Mouse (Mus musculus) forebrain, embryonic 13.5 days (tissue): ENCODE results near the gene Lpin3. TPM values are rescaled to one million over a fixed set of nuclear protein-coding genes. Genes with fewer than 3 reads are reported as not detected.

Experiments
- ATAC-seq: fragments of 200-750 bp; cut with Nextera tagmentation; 2 replicates; pipeline ENCODE4 v1.8.0; 2017
- H3K27ac ChIP-seq: fragments of 300-500 bp; sonication (generic); 2 replicates; pipeline ENCODE4 v1.5.1; 2015; ENCODE audit warnings: inconsistent platforms, mild to moderate bottlenecking, moderate library complexity
- H3K27me3 ChIP-seq: fragments of 300-500 bp; sonication (generic); 2 replicates; pipeline ENCODE4 v1.6.1; 2015; ENCODE audit warnings: mild to moderate bottlenecking, inconsistent platforms
- H3K36me3 ChIP-seq: fragments of 300-500 bp; sonication (generic); 2 replicates; pipeline ENCODE4 v1.6.1; 2015; ENCODE audit warnings: mild to moderate bottlenecking, inconsistent platforms; ENCODE audit not compliant: poor library complexity, severe bottlenecking
- H3K4me1 ChIP-seq: fragments of 300-500 bp; sonication (generic); 2 replicates; pipeline ENCODE4 v1.6.1; 2015; ENCODE audit warnings: inconsistent platforms
- H3K4me2 ChIP-seq: fragments of 300-500 bp; sonication (generic); 2 replicates; pipeline ENCODE4 v1.6.1; 2015; ENCODE audit warnings: inconsistent platforms, mild to moderate bottlenecking, moderate library complexity
- H3K4me3 ChIP-seq: fragments of 300-500 bp; sonication (generic); 2 replicates; pipeline ENCODE4 v1.5.1; 2015; ENCODE audit warnings: mild to moderate bottlenecking, inconsistent platforms
- H3K9ac ChIP-seq: fragments of 300-500 bp; sonication (generic); 2 replicates; pipeline ENCODE4 v1.6.1; 2015; ENCODE audit warnings: mild to moderate bottlenecking, inconsistent platforms
- H3K9me3 ChIP-seq: fragments of 300-500 bp; sonication (generic); replicated peaks from 2 replicates; pipeline ENCODE4 v1.6.1; 2016; ENCODE audit warnings: inconsistent platforms
- WGBS: fragments of 180-500 bp; shearing (Covaris S2); methylation state at CpG from one replicate; pipeline ENCODE4 v1.1.7; 2015; 5-methylcytosine and 5-hydroxymethylcytosine counted together
- polyA plus RNA-seq: library from polyadenylated mRNA; unstranded; fragments of >200 nt; fragmentation: Nextera tagmentation; extraction: Ambion mirVana; gene quantifications from 2 replicates; pipeline ENCODE4 v1.2.1, GENCODE M21; 2015

The Lpin3 gene
- polyA plus RNA-seq: 0.06 and 0.21 TPM in 2 replicates

DNA sequence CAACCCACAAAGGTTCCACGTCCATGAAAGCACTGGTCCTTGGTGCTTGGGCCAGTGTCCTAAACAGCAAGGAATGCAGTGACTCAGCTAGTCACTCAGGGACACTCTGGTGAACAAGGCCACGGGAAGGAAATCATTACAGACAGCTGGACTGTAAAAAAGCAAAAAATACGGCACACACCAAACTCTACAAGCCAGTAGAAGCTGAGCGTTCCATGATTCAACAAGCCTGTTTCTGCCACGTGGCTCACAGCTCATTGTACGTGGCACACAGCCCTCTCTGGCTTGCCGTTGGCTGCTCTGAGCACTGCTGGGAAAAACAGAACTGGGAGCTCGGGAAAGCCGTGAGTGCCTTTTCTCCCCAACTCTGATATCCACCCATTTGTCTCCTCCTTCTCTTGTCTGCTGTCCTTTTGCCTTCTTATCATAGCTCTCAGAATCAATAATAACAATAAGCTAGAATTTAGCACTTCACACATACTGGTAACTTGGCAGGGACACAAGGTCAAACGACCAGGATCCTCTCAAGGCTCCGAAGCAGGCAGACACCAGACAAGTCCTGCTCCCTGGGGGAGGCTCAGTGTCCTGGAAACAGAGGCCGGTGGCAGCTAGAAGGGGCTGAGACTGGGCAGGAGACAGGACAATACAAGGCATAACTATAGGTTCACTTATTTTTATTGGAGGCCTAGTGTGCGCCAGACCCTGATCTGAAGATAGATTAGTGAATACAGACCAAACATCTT is at the start of gene Lpin3:
Gene Lpin3 (plus strand): TSS at position 218 of the 743 bp plus-strand sequence.
- 78% methylated on average over 13 of the region's 13 CpGs for WGBS
- H3K9me3 ChIP-seq: 0 out of 2 replicates have a peak, but pooled peaks cover 4% of the 10 kb centered on the region

DNA sequence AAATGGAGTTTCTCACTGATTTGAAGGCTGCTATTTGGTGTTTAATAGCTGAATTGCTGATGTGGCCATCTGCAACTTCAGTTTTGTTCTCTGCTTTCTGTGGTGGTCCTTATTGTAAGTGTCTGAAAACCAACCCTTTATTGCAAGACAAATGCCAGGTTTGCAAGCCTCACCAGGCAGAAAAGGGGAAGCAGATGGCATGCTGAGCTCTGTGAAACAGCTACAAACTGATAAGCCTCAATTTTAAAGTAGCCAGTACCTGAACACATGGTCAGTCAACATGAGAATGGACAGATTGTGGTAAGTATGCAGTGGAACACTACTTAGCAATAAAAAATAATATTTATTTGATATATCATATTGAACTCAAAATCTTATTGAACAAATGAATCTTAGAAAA is 39.6 kb upstream of the Lpin3 start:
- H3K27me3 ChIP-seq: no peaks in the 10 kb centered on the region
- H3K4me1 ChIP-seq: 0 out of 2 replicates have a peak, but pooled peaks cover 2% of the 10 kb centered on the region
- H3K4me3 ChIP-seq: no peak overlapping the region
- H3K27ac ChIP-seq: peak overlapping the region; percentile 36
- H3K36me3 ChIP-seq: no peaks in the 10 kb centered on the region
- H3K4me2 ChIP-seq: no peak overlapping the region
- no peak overlapping the region for H3K9ac ChIP-seq
- no peak for ATAC-seq
- no peaks in the 10 kb centered on the region for H3K9me3 ChIP-seq

More for the DNA sequence above, at the start of gene Lpin3:
- H3K4me2 ChIP-seq: no peak within 1 kb of the TSS
- H3K9ac ChIP-seq: no peak within 1 kb of the TSS
- H3K27me3 ChIP-seq: no peaks in the 10 kb centered on the region
- H3K4me1 ChIP-seq: no peaks in the 10 kb centered on the region
- ATAC-seq: no peak
- H3K4me3 ChIP-seq: no peak within 1 kb of the TSS
- H3K36me3 ChIP-seq: no peaks in the 10 kb centered on the region
- H3K27ac ChIP-seq: no peak within 1 kb of the TSS

DNA sequence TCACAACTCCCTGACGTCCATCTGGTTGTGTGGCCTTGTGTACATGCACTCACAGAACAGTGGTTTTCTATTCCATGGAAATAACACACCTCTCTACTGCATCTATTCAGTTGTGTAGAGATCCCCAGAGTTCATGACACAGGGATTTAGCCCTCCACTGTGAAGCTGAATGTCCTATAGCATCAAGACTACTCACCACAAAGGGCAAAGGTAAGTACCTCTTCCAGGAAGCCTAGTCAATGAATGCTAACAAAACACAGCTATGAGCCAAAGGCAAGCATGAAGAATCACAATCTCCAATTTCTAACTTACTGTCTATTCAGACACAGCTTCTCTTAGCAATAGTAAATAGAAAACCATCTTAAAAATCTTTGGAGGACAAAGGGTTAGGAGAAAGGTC is 32.8 kb upstream of the Lpin3 start:
- ATAC-seq: no peak
- Histone ChIP-seq H3K4me1 (0 out of 2 replicates have a peak, but pooled peaks cover 2% of the 10 kb centered on the region), H3K4me3 (no peak overlapping the region), H3K4me2 (no peak overlapping the region), H3K27me3 (no peaks in the 10 kb centered on the region), H3K36me3 (no peaks in the 10 kb centered on the region), H3K9me3 (no peaks in the 10 kb centered on the region), H3K9ac (no peak overlapping the region), H3K27ac (no peak overlapping the region)
- WGBS: 71% methylated on average over 1 of the region's 1 CpGs

DNA sequence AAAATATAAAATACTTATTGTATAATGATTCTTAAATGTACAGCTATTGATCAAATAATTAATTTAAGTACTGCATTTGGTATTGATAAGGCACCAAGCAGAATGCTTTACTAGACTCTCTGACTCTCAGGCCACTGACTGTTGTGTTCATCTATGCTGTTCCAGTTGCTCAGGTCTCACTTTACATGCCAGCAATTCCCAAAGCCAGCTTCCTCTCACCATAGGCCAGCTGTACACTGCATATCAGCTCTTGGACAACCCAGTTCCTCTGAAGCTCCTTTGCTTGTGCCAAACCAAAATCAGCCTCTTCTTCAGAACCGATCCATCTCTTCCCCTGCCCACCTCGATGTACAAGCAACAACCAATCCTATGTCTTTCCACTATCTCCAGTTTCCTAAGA is 32.3 kb upstream of the Lpin3 start:
- H3K4me3 ChIP-seq: no peak overlapping the region
- H3K36me3 ChIP-seq: no peaks in the 10 kb centered on the region
- no peak for ATAC-seq
- no peaks in the 10 kb centered on the region for H3K9me3 ChIP-seq
- H3K27ac ChIP-seq: no peak overlapping the region
- H3K4me2 ChIP-seq: no peak overlapping the region
- no peaks in the 10 kb centered on the region for H3K27me3 ChIP-seq
- no peak overlapping the region for H3K9ac ChIP-seq
- 0 out of 2 replicates have a peak, but pooled peaks cover 2% of the 10 kb centered on the region for H3K4me1 ChIP-seq
- WGBS: 92% methylated on average over 2 of the region's 2 CpGs

DNA sequence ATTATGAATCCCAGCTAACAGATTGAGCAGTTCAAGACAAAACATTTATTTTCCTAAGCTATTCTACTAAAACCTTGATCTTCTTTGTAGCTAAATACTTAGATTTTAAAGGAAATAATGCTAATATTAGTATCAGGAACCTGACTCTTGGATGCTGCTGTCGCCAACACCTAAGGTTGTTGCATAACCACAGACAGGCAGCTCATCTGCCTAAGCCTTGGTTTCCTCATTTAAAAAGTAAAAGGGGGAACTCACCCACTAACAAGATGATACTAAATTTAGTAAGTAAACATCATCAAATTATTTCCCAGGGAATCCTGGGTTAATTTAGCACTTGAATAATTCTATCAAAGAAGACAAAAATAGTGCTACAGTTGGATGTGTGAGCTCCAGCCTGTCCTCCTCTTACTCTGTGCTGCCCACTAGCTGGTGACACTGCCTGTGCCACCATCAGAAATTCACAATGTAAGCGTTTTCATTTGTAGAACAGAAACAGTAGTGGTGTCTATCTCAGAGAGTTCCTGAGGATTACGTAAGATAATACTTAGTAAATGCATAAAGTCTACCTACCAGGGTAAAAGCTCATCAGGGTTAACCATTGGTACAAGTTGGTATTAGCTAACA is 30.7 kb upstream of the Lpin3 start:
- Histone ChIP-seq H3K4me2 (no peak overlapping the region), H3K9me3 (no peaks in the 10 kb centered on the region), H3K36me3 (no peaks in the 10 kb centered on the region), H3K27me3 (no peaks in the 10 kb centered on the region), H3K4me1 (0 out of 2 replicates have a peak, but pooled peaks cover 2% of the 10 kb centered on the region), H3K9ac (no peak overlapping the region), H3K4me3 (no peak overlapping the region), H3K27ac (no peak overlapping the region)
- ATAC-seq: no peak
- 80% methylated on average over 3 of the region's 3 CpGs for WGBS

DNA sequence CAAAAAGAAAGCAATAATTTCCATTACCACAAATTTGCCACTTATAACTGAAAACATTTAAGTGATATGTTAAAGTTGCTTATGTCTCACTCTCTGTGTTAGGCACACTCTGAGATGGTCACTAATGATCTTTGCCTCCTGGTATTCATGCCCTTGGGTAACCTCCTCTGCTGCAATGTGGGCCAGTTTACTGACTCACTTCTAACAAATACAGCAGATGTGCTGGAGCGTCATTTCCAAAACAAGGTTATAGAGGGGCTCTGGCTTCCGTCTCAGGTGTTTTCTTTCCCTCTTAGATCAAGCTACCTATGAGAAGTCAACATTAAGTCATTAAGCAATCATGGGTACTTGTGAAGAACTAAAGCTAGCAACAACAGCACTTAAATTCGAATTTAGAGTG is 30.1 kb upstream of the Lpin3 start:
- Histone ChIP-seq H3K9ac (no peak overlapping the region), H3K36me3 (no peaks in the 10 kb centered on the region), H3K4me1 (no peaks in the 10 kb centered on the region), H3K27ac (no peak overlapping the region), H3K4me3 (no peak overlapping the region), H3K27me3 (no peaks in the 10 kb centered on the region), H3K4me2 (no peak overlapping the region), H3K9me3 (no peaks in the 10 kb centered on the region)
- ATAC-seq: no peak
- 82% methylated on average over 3 of the region's 3 CpGs for WGBS

DNA sequence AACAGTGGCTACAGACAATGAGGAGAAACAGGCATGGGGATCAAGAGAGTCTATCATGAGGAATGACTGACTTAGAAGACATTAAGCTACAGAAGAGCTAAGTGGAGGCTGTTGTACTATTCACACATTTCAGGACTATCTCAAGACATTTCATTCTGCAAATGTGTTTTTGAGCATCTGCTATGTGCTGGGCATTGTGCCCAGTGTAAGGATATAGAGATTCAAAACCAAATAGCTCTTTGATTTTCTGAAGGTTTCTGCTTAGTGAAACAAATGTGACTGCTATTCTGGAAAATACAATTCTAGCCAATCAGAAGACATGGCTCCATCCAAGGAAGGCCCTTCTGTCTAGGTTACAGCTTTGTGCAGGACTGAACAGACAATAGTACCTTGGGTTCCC is 25.8 kb upstream of the Lpin3 start:
- Histone ChIP-seq H3K4me1 (no peaks in the 10 kb centered on the region), H3K4me2 (no peak overlapping the region), H3K36me3 (no peaks in the 10 kb centered on the region), H3K27me3 (no peaks in the 10 kb centered on the region), H3K9me3 (no peaks in the 10 kb centered on the region), H3K27ac (no peak overlapping the region), H3K9ac (no peak overlapping the region), H3K4me3 (no peak overlapping the region)
- no peak; the same call in 1 of the 2 replicates for ATAC-seq

DNA sequence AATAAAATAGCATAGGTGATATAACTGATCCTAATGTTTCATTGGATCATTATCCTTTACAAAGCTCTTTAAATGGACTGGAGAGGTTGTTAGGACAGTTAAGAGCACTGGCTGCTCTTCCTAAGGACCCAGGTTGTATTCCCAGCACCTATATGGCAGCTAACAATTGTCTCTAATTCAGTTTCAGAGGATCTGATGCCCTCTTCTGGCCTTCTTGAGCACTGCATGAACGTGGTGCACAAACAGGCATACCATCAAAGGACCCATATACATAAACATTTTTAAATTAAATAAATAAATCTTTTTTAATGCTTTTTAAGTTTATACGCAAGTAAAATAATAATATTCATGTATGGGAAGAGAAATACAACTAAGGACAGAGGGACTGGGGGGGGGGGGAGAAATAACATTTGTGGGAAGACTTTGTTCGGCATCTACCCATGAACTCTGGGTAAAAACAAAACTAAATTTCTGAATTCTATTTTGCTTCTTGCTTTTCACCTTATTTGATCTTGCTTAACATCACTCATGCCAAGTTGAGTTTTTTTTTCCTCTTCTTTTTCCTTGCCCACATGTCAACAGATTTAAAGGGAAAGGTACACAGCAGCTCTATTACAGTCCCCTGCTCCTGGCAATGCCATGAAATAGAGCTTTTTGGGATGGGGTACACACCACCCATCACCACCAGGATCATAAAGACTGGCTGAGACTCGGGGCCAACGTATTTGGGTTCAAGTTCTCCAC is 23.9 kb upstream of the Lpin3 start:
- no peak for ATAC-seq
- Histone ChIP-seq H3K4me2 (no peak overlapping the region), H3K36me3 (no peaks in the 10 kb centered on the region), H3K27ac (no peak overlapping the region), H3K27me3 (no peaks in the 10 kb centered on the region), H3K9me3 (no peaks in the 10 kb centered on the region), H3K9ac (no peak overlapping the region), H3K4me3 (no peak overlapping the region), H3K4me1 (no peaks in the 10 kb centered on the region)
- 82% methylated on average over 5 of the region's 5 CpGs for WGBS

DNA sequence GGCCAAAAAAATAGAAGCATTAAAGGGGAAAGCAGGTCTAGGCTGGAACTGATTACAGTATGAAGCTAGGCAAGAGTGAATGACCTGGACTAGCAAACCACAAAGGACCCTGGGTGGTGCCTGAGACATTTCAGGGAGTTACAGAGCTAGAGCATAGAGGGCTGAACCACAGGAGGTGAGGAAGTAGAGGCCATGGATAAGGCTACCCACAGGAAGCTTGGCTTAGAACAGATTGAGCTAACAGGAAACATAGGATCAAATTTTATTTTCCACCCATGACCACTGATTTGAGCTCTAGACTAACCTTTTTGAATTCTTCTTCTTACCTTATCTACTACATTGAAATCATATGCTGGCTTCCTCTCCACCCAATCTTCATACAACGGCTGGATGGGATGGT is 20.1 kb upstream of the Lpin3 start:
- no peak overlapping the region for H3K27ac ChIP-seq
- H3K4me2 ChIP-seq: no peak overlapping the region
- no peak for ATAC-seq
- no peaks in the 10 kb centered on the region for H3K36me3 ChIP-seq
- no peak overlapping the region for H3K9ac ChIP-seq
- H3K4me3 ChIP-seq: no peak overlapping the region
- H3K4me1 ChIP-seq: 0 out of 2 replicates have a peak, but pooled peaks cover 1% of the 10 kb centered on the region
- H3K9me3 ChIP-seq: no peaks in the 10 kb centered on the region
- 100% methylated on average over 1 of the region's 1 CpGs for WGBS
- H3K27me3 ChIP-seq: no peaks in the 10 kb centered on the region

DNA sequence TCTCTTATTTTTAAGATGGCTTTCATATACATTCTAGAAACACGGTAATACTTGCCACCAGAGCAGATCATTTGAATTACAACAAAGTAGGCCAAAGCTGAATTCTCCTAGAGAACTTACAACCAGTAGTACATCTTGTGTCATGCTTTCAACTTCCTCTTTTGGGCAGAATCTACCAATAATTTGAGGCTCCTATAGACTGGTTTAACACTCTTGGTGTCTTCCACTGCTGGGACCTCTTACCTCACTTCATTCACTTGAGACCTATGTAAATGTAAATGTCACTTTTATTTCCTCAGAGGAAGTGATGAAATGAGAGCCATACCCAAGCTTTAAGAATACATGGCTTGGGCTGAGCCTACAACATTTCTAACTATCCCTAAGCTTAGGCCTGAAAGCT is 16.4 kb upstream of the Lpin3 start:
- no peak for ATAC-seq
- Histone ChIP-seq H3K4me2 (no peak overlapping the region), H3K4me3 (no peak overlapping the region), H3K36me3 (no peaks in the 10 kb centered on the region), H3K4me1 (0 out of 2 replicates have a peak, but pooled peaks cover 4% of the 10 kb centered on the region), H3K27me3 (no peaks in the 10 kb centered on the region), H3K9me3 (no peaks in the 10 kb centered on the region), H3K9ac (no peak overlapping the region), H3K27ac (no peak overlapping the region)
- WGBS: 87% methylated on average over 1 of the region's 1 CpGs

DNA sequence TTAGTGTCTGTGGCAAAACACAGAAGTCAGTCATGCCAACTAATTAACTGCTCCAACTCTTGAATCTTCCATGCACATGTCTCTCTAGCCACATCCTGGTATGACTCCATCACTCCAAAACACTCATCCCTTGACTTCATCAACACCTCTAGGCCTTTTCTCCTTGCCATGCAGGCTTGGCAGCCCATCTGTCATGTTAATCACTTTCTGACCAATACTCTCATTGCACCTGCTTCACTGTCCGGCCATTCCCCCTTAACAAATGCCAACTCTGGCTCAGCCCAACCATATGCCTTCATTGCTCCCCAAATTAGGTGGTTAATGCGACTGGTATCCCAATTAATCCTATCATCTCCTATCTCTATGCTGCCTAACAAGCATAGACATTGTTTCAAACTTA is 15.2 kb upstream of the Lpin3 start:
- Histone ChIP-seq H3K9ac (no peak overlapping the region), H3K4me3 (no peak overlapping the region)
- 57% methylated on average over 2 of the region's 2 CpGs for WGBS

DNA sequence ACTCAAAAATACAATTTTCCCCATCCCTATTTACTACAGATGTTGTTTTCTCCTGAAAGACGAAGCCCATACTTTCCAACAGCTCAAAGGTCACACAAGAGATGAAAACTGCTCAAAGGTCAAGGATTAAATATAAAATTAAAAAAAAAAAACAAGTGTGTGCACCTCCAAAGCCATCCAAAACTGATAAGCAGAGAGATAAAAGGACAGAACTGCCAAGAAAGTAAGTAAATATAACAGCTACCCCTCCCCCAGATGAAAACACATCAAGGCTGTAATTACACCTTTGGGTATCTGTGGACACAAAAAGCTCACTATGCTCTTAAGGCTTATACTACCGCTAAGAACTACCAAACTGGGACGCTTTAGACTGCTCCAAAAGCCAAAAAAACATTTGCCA is 11.0 kb upstream of the Lpin3 start:
- WGBS: 82% methylated on average over 3 of the region's 3 CpGs
- Histone ChIP-seq H3K9ac (no peak overlapping the region), H3K36me3 (no peaks in the 10 kb centered on the region), H3K4me2 (no peak overlapping the region), H3K9me3 (no peaks in the 10 kb centered on the region), H3K4me3 (no peak overlapping the region), H3K27ac (no peak overlapping the region), H3K27me3 (no peaks in the 10 kb centered on the region), H3K4me1 (peaks cover 20% of the 10 kb centered on the region)
- no peak for ATAC-seq

More for the DNA sequence above, 15.2 kb upstream of the Lpin3 start:
- Histone ChIP-seq H3K36me3 (no peaks in the 10 kb centered on the region), H3K27me3 (no peaks in the 10 kb centered on the region), H3K27ac (no peak overlapping the region), H3K9me3 (no peaks in the 10 kb centered on the region), H3K4me2 (no peak overlapping the region), H3K4me1 (0 out of 2 replicates have a peak, but pooled peaks cover 4% of the 10 kb centered on the region)
- ATAC-seq: no peak
